Mouse (Mus musculus) liver, embryonic 14.5 days (tissue): ENCODE measurements around the gene Cdc20. TPM values are rescaled to one million over a fixed set of nuclear protein-coding genes. Genes with fewer than 3 reads are reported as not detected.

Experiments
- ATAC-seq: fragments of 200-750 bp; cut with Nextera tagmentation; 2 replicates; pipeline ENCODE4 v1.8.0; 2017; ENCODE audit warnings: moderate number of reproducible peaks, mild to moderate bottlenecking, moderate library complexity; ENCODE audit not compliant: insufficient read depth
- DNase-seq, 3 experiments: peaks; one replicate each; pipeline ENCODE4 v3.0.0-alpha.2; 2012 to 2013; ENCODE audit warnings: low read depth in 3 of 3, low spot score in 3 of 3
- H3K27ac ChIP-seq: fragments of 300-500 bp; sonication (generic); 2 replicates; pipeline ENCODE4 v1.5.1; 2014; ENCODE audit warnings: moderate library complexity, mild to moderate bottlenecking, control low read depth, inconsistent platforms
- H3K27me3 ChIP-seq: fragments of 300-500 bp; sonication (generic); 2 replicates; pipeline ENCODE4 v1.6.1; 2014; ENCODE audit warnings: mild to moderate bottlenecking, low read length, moderate library complexity; ENCODE audit not compliant: control insufficient read depth, insufficient read depth
- H3K36me3 ChIP-seq: fragments of 300-500 bp; sonication (generic); replicated peaks from 2 replicates; pipeline ENCODE4 v1.6.1; 2014; ENCODE audit warnings: low read depth; ENCODE audit not compliant: control insufficient read depth, insufficient read depth
- H3K4me1 ChIP-seq, 2 experiments: fragments of 200-500 bp in 1 of 2; fragments of 300-500 bp in 1 of 2; sonication (generic) in 1 of 2; replicated peaks; 2 replicates each; pipeline ENCODE4 v1.6.1; 2012 to 2014; ENCODE audit warnings: antibody characterized with exemption in 1 of 2, inconsistent platforms in 1 of 2, low read length in 1 of 2; ENCODE audit not compliant: control insufficient read depth in 2 of 2, insufficient read depth in 2 of 2
- H3K4me2 ChIP-seq: fragments of 300-500 bp; sonication (generic); 2 replicates; pipeline ENCODE4 v1.6.1; 2014; ENCODE audit warnings: low read depth, mild to moderate bottlenecking, control low read depth, moderate library complexity
- H3K4me3 ChIP-seq, 2 experiments: fragments of 200-500 bp in 1 of 2; fragments of 300-500 bp in 1 of 2; sonication (generic) in 1 of 2; 2 replicates each; pipeline ENCODE4 v1.5.1; 2012 to 2014; ENCODE audit warnings: low read depth in 2 of 2, low read length in 2 of 2, mild to moderate bottlenecking in 2 of 2, control low read depth in 1 of 2, inconsistent platforms in 1 of 2, moderate library complexity in 1 of 2; ENCODE audit not compliant: insufficient read depth in 1 of 2
- H3K9ac ChIP-seq: fragments of 300-500 bp; sonication (generic); replicated peaks from 2 replicates; pipeline ENCODE4 v1.6.1; 2014; ENCODE audit warnings: mild to moderate bottlenecking, control low read depth, moderate library complexity
- H3K9me3 ChIP-seq: fragments of 300-500 bp; sonication (generic); 2 replicates; pipeline ENCODE4 v1.6.1; 2016; ENCODE audit warnings: low read length, mixed read lengths; ENCODE audit not compliant: control insufficient read depth
- CTCF ChIP-seq: IDR thresholded peaks from 2 replicates; pipeline ENCODE4 v1.5.1; 2016; ENCODE audit warnings: antibody characterized with exemption, low read depth, control low read depth
- EP300 ChIP-seq: IDR thresholded peaks from 2 replicates; pipeline ENCODE4 v1.6.1; 2016; ENCODE audit warnings: antibody characterized with exemption, low read depth
- WGBS: fragments of 180-500 bp; shearing (Covaris S2); extraction: QIAGEN DNeasy Blood & Tissue Kit; methylation state at CpG from one replicate; pipeline ENCODE4 v1.1.7; 2014; ENCODE audit not compliant: insufficient replicate concordance; 5-methylcytosine and 5-hydroxymethylcytosine counted together
- polyA plus RNA-seq, 2 experiments: library from polyadenylated mRNA; depleted of rRNA in 1 of 2; stranded (reverse) in 1 of 2; unstranded in 1 of 2; fragments of >200 nt; fragmentation: Nextera tagmentation in 1 of 2; extraction: Ambion mirVana in 1 of 2; gene quantifications; 2 replicates each; pipeline versions ENCODE4 v1.2.1 to v1.2.3; 2012 to 2014

Cdc20 gene
- polyA plus RNA-seq, 2 experiments = 109 to 147 TPM

- Histone ChIP-seq H3K36me3 (peaks cover 13% of the 10 kb centered on the region), H3K9me3 (no peaks in the 10 kb centered on the region), H3K4me2 (no peak overlapping the region), H3K4me3 (no peak overlapping the region), H3K27ac (no peak overlapping the region), H3K9ac (no peak overlapping the region), H3K4me1 (peaks cover 0 to 12% of the 10 kb centered on the region in 2 experiments; a peak in 3 of 4 replicates), H3K27me3 (no peaks in the 10 kb centered on the region)
- no peak for DNase-seq
- 84% methylated on average over 12 of the region's 12 CpGs for WGBS
- TF ChIP-seq EP300 = no peak
- TF ChIP-seq CTCF = no peak
- ATAC-seq = no peak
Observed at GRCm38 (mm10) chr4:118402701-118403100, 34.5 kb downstream of the Cdc20 start.

GRCm38 (mm10) chr4:118401918-118402317, 35.2 kb downstream of the Cdc20 start:
- Histone ChIP-seq H3K27ac (no peak overlapping the region), H3K27me3 (no peaks in the 10 kb centered on the region), H3K4me3 (no peak overlapping the region), H3K4me1 (peaks cover 0 to 9% of the 10 kb centered on the region in 2 experiments; a peak in 2 of 4 replicates), H3K9me3 (no peaks in the 10 kb centered on the region), H3K36me3 (peaks cover 19% of the 10 kb centered on the region), H3K9ac (no peak overlapping the region), H3K4me2 (no peak overlapping the region)
- WGBS = 34% methylated on average over 5 of the region's 5 CpGs
- peak; percentile 59 for TF ChIP-seq EP300
- no peak for TF ChIP-seq CTCF
- DNase-seq = peak in 2 of 3 experiments; percentile 34 to 45
- peak; percentile 81 for ATAC-seq

- Histone ChIP-seq H3K9ac (no peak overlapping the region), H3K9me3 (no peaks in the 10 kb centered on the region), H3K27me3 (no peaks in the 10 kb centered on the region), H3K4me2 (no peak overlapping the region), H3K27ac (no peak overlapping the region), H3K36me3 (peaks cover 22% of the 10 kb centered on the region), H3K4me1 (peaks cover 0 to 9% of the 10 kb centered on the region in 2 experiments; a peak in 2 of 4 replicates), H3K4me3 (no peak overlapping the region)
- 78% methylated on average over 3 of the region's 3 CpGs for WGBS
- ATAC-seq = no peak
- no peak for DNase-seq
- TF ChIP-seq EP300 = no peak
- TF ChIP-seq CTCF = no peak
Observed at GRCm38 (mm10) chr4:118401421-118401820, 35.7 kb downstream of the Cdc20 start.

- ATAC-seq (no peak), DNase-seq (no peak)
- Histone ChIP-seq H3K4me1 (peaks cover 0 to 9% of the 10 kb centered on the region in 2 experiments; a peak in 2 of 4 replicates), H3K27ac (no peak overlapping the region), H3K4me3 (no peak overlapping the region), H3K9me3 (no peaks in the 10 kb centered on the region), H3K36me3 (peaks cover 28% of the 10 kb centered on the region), H3K27me3 (no peaks in the 10 kb centered on the region), H3K4me2 (no peak overlapping the region), H3K9ac (no peak overlapping the region)
- TF ChIP-seq EP300 (no peak), CTCF (no peak)
- WGBS = 81% methylated on average over 6 of the region's 6 CpGs
Observed at GRCm38 (mm10) chr4:118398400-118398799, 38.8 kb downstream of the Cdc20 start.

GRCm38 (mm10) chr4:118396433-118396832, 40.7 kb downstream of the Cdc20 start:
- ATAC-seq = no peak
- no peak for DNase-seq
- no peak overlapping the region for H3K27ac ChIP-seq
- 60% methylated on average over 3 of the region's 3 CpGs for WGBS
- H3K9me3 ChIP-seq = no peaks in the 10 kb centered on the region
- H3K27me3 ChIP-seq = no peaks in the 10 kb centered on the region
- H3K4me3 ChIP-seq = no peak overlapping the region
- no peak overlapping the region for H3K4me2 ChIP-seq
- H3K36me3 ChIP-seq = peaks cover 32% of the 10 kb centered on the region
- no peaks in the 10 kb centered on the region for H3K4me1 ChIP-seq
- no peak overlapping the region for H3K9ac ChIP-seq
- TF ChIP-seq CTCF (no peak), EP300 (no peak)
